ENCODE assay signal across 23 mouse cellular contexts in genomic region chr14:35107596-35107995, GRCm38 (mm10).
"Had no signal": no experiment of that assay in that cellular context is flagged by ENCODE, and none has a peak within 500 bp of the region (broad histone marks: within the 10 kb centered on the region; RNA-seq: fewer than 3 reads in every experiment).

No protein-coding gene starts in this region.

- H3K4me3 ChIP-seq: forebrain, embryonic 15.5 days; heart, embryonic 13.5 days; heart, embryonic 15.5 days; hindbrain, embryonic 13.5 days; hindbrain, embryonic 15.5 days; limb, embryonic 13.5 days; limb, embryonic 15.5 days; liver, embryonic 12.5 days had no signal

- H3K9me3 ChIP-seq: forebrain, embryonic 15.5 days; heart, embryonic 13.5 days; heart, embryonic 15.5 days; hindbrain, embryonic 13.5 days; hindbrain, embryonic 15.5 days; limb, embryonic 13.5 days; limb, embryonic 15.5 days; liver, embryonic 12.5 days had no signal

- ATAC-seq: forebrain, embryonic 15.5 days; forebrain, postnatal 0 days; hindbrain, postnatal 0 days; intestine, embryonic 16.5 days; liver, embryonic 12.5 days had no signal

- H3K9ac ChIP-seq: forebrain, embryonic 15.5 days; forebrain, postnatal 0 days; heart, embryonic 13.5 days; heart, embryonic 15.5 days; hindbrain, embryonic 13.5 days; hindbrain, embryonic 15.5 days; limb, embryonic 13.5 days; limb, embryonic 15.5 days; liver, embryonic 12.5 days; liver, embryonic 14.5 days had no signal

- H3K27me3 ChIP-seq: forebrain, embryonic 15.5 days; heart, embryonic 15.5 days; hindbrain, embryonic 13.5 days; hindbrain, embryonic 15.5 days; limb, embryonic 13.5 days; limb, embryonic 15.5 days; liver, embryonic 12.5 days had no signal

- H3K36me3 ChIP-seq: forebrain, embryonic 15.5 days; heart, embryonic 13.5 days; heart, embryonic 15.5 days; hindbrain, embryonic 13.5 days; hindbrain, embryonic 15.5 days; limb, embryonic 13.5 days; limb, embryonic 15.5 days; liver, embryonic 12.5 days had no signal

- H3K4me1 ChIP-seq: heart, embryonic 15.5 days; liver, embryonic 12.5 days had no signal

- DNase-seq: forebrain, postnatal 0 days; gastrocnemius, postnatal 14 days; gastrocnemius, postnatal 36 days; heart, adult 18-20 months; heart, postnatal 14 days; heart, postnatal 36 days; kidney, adult 18-20 months; layer of hippocampus, adult 9-11 months; layer of hippocampus, postnatal 36 days; left cerebral cortex, postnatal 4 days; lung, adult 18-20 months had no signal

- H3K4me2 ChIP-seq: forebrain, embryonic 15.5 days; heart, embryonic 11.5 days; heart, embryonic 13.5 days; heart, embryonic 15.5 days; hindbrain, embryonic 13.5 days; hindbrain, embryonic 15.5 days; limb, embryonic 13.5 days; limb, embryonic 15.5 days; liver, embryonic 12.5 days had no signal

- H3K27ac ChIP-seq: forebrain, embryonic 15.5 days; heart, embryonic 13.5 days; heart, embryonic 15.5 days; hindbrain, embryonic 13.5 days; hindbrain, embryonic 15.5 days; hindbrain, postnatal 0 days; limb, embryonic 13.5 days; limb, embryonic 15.5 days; liver, embryonic 12.5 days; liver, embryonic 14.5 days had no signal
